Mouse (Mus musculus) left cerebral cortex, adult 8-10 months (tissue): ENCODE measurements at regions not wholly inside any gene's neighbourhood (a gene's known extent, or its start where the extent isn't known, plus 50 kb on each side); places are given as distances from the start of the nearest gene placed in this dataset.

Experiments
- DNase-seq, 2 experiments: peaks; one replicate each; pipeline ENCODE4 v3.0.0; 2022; ENCODE audit warnings: low spot score in 2 of 2

DNA sequence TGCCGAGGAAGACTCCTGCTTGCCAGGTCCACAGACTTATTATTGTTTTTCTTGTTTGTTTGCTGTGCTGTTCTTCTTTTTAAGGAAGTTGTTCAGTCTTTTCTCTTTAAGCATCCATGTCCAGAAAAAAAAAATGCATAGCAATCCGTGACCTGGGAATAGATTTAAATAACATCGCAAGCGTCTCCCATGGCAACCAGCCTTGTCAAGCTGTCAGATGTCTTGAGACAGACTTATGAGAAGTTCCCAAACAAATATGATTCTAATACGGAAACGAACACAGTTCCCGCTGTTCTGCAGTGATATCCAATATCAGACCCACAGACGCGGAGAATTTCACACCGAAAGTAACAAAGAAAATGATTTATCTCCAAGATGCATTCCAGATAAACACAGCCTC is 547.4 kb downstream of the Etnk1 start:
- no peak for DNase-seq

DNA sequence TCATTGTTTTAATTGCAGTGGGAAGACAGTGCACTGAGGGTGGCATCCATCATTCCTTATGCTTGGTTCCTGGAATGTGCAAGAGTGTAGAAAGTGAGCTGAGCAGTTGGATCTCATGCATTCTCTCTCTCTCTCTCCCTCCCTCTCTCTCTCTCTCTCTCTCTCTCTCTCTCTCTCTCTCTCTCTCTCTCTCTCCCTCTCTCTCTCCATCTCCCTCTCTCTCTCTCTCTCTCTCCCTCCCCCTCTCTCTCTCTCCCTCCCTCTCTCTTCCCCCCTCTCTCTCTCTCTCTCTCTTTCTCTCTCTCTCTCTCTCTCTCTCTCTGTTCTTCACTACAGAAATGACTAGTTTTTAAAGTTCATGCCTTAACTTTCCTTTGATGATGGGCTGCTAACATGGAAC is 583.1 kb downstream of the Etnk1 start:
- DNase-seq: no peak

DNA sequence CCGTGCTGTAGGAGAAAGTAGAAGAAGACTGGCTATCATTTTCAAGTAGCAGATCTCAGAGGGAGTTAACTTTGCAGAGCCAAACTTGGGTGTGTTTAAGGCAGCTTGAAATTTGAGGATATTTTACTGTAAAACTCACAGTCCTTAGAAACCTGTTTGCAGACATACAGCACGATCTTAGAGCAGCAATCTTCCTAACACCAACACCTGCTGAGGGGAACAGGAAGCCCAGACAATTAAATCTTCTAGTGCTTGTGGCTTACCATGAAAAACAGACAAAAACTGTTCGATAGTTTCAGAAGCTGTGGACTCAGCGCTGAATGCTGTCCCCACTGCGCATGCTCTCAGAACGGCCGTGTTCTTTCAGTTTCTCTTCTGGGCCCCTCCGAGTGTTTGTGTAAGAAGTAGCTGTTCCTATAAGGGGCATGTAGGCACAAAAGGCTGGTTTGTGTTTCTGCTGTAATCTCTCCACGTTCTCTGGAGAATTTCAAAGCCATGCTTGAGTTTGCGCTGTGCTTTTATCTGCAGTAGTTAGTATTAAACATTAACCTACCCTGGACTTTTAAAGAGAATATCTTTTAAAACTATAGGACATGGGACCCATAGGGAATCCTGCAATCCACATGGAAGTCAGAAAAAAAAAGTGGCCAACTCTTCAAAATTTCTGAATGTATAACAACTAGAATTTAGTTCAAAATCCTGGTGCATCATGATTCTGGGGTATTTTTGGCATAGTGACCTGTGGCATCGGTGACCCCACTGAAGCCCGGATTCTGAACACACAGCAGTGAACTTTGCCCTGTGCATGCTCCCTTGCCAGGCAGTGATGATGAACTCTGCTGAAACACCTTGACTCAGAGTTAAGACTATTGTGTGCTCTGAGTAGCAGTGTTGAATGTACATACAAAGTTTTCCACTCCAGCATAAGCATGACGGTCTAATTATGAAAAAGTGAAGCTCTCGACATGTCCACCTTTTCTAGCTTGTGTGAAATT is 584.4 kb downstream of the Etnk1 start:
- DNase-seq: no peak

DNA sequence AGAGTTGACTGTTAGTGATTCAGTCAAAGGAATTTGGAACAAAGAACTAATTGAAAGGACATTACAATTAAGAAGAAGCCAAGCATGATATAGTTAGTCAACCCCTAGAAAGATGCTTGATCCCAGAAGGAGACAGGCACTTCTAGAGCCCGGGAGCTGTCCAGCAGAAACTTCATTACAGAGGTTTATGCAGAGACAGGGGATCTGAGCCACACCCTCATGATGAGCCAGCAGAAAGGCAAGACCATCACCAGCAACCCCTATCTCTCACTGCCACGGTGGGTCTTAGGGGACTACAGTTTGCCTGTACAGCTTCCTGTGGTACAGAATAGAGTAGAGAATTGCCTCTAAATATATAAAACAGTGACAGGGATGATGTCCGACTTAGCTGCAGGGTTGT is 590.4 kb downstream of the Etnk1 start:
- no peak for DNase-seq

DNA sequence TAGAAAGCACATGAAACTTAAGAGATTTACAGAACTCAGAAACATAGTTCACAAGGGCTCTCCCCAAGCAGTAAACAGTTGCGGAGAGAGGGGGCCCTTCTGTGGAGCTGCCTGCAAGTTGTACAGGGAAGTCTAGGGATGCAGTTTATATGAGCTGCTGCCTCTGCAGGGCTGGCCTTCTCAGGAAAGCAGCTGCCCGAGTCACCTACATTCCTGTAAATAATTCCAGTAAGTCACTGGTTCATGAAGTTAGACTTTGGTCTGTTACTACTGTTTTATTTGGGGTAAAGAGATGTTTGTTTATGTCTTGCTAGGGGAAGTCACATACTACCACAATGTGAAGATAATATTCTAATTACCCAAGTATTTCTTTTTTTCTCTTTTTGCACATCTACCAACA is 601.1 kb downstream of the Etnk1 start:
- no peak for DNase-seq
